Mouse (Mus musculus) cerebellum, adult 11 months (tissue): Measurements from ENCODE around the gene Lmnb2.

Source experiments
- DNase-seq: peaks from one replicate; pipeline ENCODE4 v3.0.0; 2022

The Lmnb2 gene

DNA sequence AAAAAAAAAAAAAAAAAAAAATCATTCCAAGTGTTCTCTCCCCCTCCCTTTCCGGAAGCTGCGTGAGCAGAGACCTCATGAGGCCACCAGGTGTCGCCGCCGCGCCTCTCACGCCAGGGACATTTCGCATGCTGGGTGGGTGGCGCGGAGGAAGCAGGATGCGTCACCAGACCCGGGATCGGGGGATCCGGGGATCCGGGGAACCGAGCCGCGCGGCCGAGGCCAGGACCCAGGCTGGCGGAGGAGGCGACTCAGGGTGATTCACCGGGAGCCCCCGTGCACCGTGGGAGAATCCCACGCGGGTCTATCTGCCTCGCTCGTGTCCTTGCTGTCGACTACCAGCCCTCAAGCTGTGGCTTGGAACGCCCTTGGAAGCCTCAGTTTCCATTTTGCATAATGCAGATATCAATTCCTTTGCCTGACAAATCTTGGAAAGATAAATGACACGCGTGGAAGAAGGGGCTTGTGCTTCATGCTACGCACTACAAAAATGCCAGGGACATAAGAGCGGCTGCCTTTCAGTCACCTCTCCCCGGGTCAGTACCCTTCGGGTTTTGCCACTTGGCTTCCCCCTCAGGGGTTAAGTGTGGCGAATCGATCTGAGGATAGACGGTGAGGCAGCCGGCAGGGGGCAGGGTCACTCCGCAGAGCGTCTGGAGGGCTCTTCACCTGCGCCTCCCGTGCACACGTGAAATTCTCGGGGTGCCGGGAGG, 10.7 kb upstream of the Lmnb2 start:
- DNase-seq = peak; percentile 92

GRCm38 (mm10) chr10:80925472-80925871, 7.4 kb upstream of the Lmnb2 start:
- DNase-seq = no peak

- no peak for DNase-seq
These were observed 3.9 kb upstream of the Lmnb2 start for GRCm38 (mm10) chr10:80921923-80922322.

DNA sequence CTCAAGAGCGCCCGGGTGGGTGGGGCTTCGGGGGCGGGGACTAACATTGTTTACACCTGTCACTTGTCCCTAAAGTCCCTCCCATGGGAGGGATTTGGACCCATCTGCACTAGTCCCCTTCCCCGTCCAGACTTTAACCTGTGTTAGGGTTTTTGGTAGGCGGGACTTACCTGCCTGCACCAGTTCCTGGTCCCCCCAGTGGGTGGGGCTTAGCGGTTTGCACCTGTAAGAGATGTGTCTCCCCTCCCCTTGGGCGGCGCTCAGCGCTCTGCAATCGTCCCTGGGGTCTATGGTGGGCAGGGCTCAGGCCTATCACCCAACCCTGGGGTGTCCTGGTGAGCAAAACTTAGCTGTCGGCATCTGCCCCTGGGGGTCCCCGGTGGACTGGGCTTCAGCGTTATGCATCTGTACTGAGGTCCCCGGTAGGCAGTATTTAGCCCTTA, 688 bp downstream of the Lmnb2 start:
- DNase-seq = no peak

- DNase-seq = no peak
These were observed 2.3 kb downstream of the Lmnb2 start for GRCm38 (mm10) chr10:80915736-80916135.

DNA sequence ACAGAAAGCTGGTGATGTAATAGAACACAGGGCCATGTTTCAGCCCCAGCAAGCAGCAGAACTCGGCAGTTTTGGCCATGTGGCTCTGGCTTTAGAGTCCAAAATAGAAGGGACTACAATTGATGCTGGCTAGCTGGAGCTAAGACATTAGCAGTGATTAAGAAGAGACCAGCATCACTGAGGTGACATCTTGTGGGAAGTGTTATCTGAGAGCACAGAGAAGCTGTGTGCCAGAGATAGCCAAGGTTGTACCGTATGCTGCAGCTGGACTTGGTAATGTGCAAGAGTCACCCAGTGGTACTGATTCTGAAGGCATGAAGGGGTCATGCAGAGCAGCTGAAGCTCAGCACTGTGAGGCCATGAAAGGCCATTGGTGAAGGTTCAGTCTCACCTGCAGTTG, 2.8 kb downstream of the Lmnb2 start:
- no peak for DNase-seq

DNA sequence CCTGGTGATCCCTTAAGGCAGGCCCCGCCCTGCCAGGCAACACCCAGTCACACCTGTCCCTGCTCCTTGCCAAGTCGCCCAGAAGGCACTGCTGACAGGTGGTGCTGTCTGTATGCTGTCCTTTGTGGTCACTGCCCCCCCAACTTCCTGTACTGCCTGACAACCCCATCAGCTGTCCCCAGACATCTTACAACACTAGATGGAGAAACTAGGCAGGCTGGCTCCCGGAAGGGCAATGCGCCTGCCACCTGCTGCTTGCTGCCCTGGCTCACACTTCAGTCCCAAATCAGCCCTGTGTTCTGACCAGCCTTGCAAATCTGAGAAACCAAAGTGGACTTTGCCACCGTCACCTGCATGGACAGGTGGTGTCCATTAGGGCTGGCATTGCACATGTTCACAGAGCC, 3.8 kb downstream of the Lmnb2 start:
- peak; percentile 81 for DNase-seq

DNA sequence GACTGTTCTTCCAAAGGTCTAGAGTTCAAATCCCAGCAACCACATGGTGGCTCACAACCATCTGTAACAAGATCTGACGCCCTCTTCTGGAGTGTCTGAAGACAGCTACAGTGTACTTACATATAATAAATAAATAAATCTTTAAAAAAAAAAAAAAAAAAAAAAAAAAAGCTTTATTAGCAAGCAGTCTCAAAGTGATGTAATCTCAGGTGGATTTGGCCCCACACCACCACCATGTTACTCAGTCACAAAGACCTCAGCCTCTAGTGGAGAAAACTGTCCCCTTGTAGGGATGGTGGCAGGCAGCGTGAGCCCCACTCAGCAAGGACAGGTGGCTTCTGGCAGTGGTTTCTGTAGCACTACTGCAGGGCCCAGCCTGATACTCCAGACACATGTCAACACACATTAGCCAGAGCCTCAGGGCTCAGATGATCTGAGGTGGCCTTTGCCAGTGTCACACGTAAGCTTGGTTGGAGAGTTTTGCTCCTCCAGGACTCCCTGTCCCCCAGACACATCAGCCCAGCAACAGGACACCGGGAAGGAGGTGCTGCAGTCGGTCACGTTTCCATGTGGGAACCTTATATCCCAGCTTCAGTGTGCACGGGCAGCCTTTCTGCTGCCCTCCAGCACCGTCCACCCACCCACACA, 4.6 kb downstream of the Lmnb2 start:
- no peak for DNase-seq

- DNase-seq = no peak
These were observed 6.2 kb downstream of the Lmnb2 start for GRCm38 (mm10) chr10:80911891-80912290.

- no peak for DNase-seq
These were observed 6.7 kb downstream of the Lmnb2 start for GRCm38 (mm10) chr10:80911354-80911753.

- DNase-seq = no peak
These were observed 8.5 kb downstream of the Lmnb2 start for GRCm38 (mm10) chr10:80909375-80910162.

DNA sequence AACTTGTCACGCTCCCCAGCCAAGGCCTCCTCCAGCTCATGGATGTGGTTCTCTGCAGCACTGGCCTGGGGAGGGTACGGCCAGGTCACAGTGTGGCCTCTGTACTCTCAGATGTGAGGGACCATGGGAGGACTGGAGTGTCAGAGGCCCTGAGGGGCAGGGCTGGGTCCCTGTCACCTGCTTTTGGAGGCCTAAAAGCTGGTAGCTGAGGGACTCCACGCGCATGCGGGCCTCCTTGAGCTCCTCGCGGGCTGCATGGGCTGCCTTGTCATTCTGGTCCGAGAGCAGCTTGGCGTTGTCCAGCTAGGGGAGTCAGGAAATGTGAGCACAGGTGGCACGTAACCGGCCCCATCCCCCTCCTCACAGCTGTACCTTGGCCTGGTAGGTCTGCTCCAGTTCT, 13.3 kb downstream of the Lmnb2 start:
- no peak for DNase-seq

GRCm38 (mm10) chr10:80904004-80904693, 13.9 kb downstream of the Lmnb2 start:
- DNase-seq = no peak

DNA sequence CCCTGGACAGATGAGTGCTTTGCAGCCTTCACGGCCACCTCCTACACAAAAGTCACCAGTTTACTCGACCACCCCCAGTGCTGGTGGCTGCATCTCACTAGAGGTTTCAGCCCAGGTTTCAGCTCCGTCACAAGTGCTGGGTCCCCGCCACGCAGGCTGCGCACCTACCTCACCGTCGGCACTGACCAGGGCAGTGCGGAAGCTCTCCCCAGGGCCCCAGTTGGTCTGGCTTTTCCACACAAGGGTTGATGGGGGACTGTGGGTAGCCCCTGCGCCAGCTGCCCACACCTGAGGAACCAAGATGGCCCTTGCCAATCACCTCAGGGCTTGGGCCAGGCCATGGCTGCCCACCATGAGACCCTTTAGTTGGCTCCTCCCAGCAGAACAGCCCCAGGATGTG, 14.8 kb downstream of the Lmnb2 start:
- no peak for DNase-seq

DNA sequence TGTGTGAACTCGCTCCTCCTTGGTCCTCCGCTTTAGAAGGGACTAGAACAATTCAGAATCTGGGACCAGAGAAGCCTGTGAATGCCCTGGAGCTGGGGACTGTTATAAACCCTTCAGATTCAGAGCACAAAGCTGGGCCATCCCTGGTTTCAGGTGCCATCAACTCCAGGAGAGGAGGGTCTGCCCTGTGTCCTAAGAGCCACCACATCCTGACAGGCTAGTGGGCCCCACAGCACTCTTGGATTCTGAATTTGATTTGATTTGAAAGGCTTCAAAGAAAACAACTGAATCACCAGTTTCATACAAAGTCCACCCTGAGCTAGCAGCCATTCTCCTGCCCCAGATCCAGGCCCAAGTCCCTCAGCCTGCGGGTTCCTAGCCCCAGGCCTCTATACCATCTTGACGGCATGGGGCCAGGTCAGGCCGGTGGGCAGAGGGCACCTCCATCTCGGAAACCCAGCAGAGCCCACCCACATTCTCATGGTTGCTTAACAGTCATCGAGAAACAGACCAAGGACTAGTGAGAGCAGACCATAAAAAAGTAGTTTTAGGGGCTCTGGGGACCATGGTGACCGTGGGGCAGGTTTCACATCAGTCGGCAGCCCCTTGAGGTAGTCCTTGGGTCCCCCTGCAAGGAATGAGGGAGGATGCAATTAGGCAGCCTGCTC, 15.6 kb downstream of the Lmnb2 start:
- DNase-seq = no peak

GRCm38 (mm10) chr10:80901409-80902272, 16.4 kb downstream of the Lmnb2 start:
- DNase-seq = no peak

DNA sequence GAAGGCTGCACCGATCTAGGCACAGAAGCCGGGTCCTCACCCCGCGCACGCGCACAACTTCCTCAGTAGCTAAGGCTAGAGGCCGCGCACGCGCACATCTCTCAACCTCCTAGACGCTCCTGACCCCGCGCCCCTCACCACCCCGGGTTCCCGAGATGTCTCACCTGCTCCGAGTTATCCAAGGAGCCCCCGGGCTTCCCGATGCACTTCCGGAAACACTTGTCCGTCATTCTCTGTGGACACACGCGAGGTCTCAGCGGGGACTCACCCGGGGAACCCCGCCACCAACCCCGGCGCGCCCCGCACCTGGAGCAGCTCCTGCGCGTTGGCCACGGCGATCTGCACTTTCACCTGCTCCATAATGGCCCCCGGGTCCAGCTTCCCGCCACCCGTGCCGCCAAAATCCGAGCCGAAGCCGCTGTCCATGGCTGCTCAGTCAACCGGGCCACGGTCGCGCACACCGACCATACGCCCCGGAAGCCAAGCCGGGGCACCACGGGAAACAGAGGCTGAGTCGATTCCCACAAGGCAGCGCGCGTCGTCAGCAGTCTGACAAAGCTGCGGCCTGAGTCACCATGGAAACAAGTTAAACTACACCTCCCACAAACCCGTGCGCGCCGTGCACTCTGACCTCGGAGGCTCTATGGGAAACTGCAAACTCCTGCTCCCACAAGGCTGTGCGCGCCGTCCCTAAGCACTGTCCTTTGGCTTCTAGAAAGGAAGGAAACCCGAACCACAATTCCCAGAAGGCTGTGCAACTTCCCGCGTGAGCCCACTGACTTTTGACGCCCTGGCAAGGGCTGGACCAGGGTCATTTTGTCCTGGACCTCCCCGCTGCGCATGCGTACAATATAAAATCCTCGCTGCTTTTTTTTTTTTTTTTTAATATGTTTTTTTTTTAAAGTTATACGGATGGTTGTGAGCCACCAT, 17.5 kb downstream of the Lmnb2 start, which contains the start of gene Timm13:
Gene Timm13, minus strand, starts transcription at position 652 of the 930 bp plus-strand sequence.
- DNase-seq = peak; percentile 97

DNA sequence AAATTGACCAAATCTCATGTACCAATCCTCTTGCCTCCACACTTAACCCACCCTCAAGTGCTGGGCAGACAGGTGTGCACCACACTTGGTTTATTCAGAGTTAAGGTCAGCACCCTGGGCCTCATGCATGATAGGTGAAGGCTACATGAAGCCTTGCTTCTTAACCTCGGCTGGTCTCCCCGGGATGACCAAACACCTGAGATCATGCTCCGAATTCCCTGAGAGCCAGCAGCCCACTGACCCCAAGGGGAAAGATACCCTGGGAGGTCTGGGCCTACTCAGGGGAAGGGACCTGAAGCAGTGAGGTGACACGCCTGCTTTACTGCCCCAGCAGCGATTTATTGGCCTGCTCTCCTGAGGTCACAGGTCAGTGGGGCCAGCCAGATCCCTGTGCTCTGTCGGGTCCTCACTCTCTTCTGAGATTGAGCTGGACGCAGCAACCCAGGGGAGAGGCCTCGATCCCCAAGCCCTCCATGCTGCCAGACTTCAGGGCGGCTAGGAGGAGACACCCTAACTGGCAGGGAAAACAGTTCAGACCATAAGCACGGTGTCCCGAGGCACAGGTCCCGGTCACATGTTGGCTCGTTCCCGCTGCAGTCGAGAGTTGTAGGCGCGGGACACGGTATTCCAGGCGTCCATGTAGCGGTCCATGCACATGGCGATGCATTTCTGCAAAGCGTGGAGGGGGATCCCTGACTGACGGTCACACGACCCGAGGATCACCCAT, 18.3 kb downstream of the Lmnb2 start:
- no peak for DNase-seq

DNA sequence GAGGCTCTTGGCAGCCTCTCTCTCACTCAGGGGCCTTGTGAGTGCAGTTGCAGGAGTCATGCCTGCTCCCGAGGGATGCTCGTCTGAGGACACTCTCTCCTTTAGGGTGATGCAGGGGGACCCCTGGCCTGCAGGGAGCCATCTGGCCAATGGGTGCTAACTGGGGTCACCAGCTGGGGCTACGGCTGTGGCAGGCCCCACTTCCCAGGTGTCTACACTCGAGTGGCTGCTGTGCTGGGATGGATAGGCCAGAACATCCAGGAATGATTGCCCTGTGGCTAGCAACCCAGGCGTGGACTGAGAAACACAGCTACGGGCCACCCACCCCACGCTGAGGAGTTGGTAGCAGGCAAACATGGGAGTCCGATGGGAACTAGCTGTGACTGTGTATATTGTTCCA, 19.0 kb downstream of the Lmnb2 start:
- no peak for DNase-seq
